In the genomic region with DNA sequence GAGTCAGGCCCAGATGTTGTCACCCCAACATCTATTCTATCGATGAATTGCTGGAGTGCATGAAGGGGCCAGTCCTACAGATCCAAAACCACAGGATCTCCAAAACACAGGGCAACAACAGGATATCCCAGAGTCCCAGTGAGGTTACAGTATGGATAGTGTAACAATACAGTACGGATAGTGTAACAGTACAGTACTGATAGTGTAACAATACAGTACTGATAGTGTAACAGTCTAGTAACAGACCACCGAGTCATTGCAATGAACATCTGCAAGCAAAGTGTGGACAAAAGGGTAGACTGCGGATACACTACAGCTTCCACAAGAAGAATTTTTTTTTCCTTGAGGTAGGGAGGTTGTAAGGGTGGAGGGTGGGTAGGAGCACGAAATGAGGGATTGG, we compare ENCODE assay signal across 24 mouse cellular contexts.
"Had no signal": no experiment of that assay in that cellular context is flagged by ENCODE, and none has a peak within 500 bp of the region (broad histone marks: within the 10 kb centered on the region; RNA-seq: fewer than 3 reads in every experiment).

No protein-coding gene starts in this region.

- H3K36me3 ChIP-seq: hindbrain, embryonic 12.5 days; intestine, embryonic 15.5 days had no signal

- H3K27ac ChIP-seq: heart, embryonic 10.5 days; hindbrain, embryonic 10.5 days; hindbrain, embryonic 12.5 days; hindbrain, embryonic 14.5 days; intestine, embryonic 15.5 days; layer of hippocampus, adult 2 months; left cerebral cortex, adult 2 months; limb, embryonic 10.5 days; limb, embryonic 12.5 days had no signal

- DNase-seq: gastrocnemius, postnatal 10 days; gastrocnemius, postnatal 25 days; heart, adult 18-20 months; heart, postnatal 10 days; heart, postnatal 4 days; kidney, adult 18-20 months; kidney, adult 8-10 months; kidney, postnatal 10 days; kidney, postnatal 25 days; kidney, postnatal 4 days; liver had no signal

- H3K27me3 ChIP-seq: heart, embryonic 12.5 days; hindbrain, embryonic 12.5 days; intestine, embryonic 15.5 days; limb, embryonic 12.5 days had no signal

- ATAC-seq: hindbrain, embryonic 16.5 days; inflammation-experienced regulatory T-cells, adult 6 months; intestine, embryonic 15.5 days; intestine, postnatal 0 days had no signal

- H3K9me3 ChIP-seq: heart, embryonic 10.5 days; heart, embryonic 12.5 days; hindbrain, embryonic 10.5 days; hindbrain, embryonic 12.5 days; intestine, embryonic 15.5 days; limb, embryonic 10.5 days; limb, embryonic 12.5 days had no signal

- H3K4me2 ChIP-seq: heart, embryonic 12.5 days; hindbrain, embryonic 12.5 days; hindbrain, embryonic 14.5 days; intestine, embryonic 15.5 days; limb, embryonic 12.5 days had no signal

- H3K4me3 ChIP-seq: heart, embryonic 10.5 days; heart, embryonic 12.5 days; hindbrain, embryonic 10.5 days; hindbrain, embryonic 12.5 days; intestine, embryonic 15.5 days; layer of hippocampus, adult 2 months; left cerebral cortex, adult 2 months; limb, embryonic 10.5 days; limb, embryonic 12.5 days had no signal

- H3K4me1 ChIP-seq: intestine, embryonic 15.5 days; limb, embryonic 10.5 days; limb, embryonic 12.5 days had no signal

- H3K9ac ChIP-seq: heart, embryonic 12.5 days; hindbrain, embryonic 12.5 days; hindbrain, embryonic 14.5 days; intestine, embryonic 15.5 days; limb, embryonic 12.5 days had no signal
